Mouse (Mus musculus): ENCODE data around the gene Dscaml1. TPM values are rescaled to one million over a fixed set of nuclear protein-coding genes. Genes with fewer than 3 reads are reported as not detected.

The Dscaml1 gene
- polyA plus RNA-seq, 1 experiment from 2014 or later = 0.23 TPM

GRCm38 (mm10) chr9:45798467-45799164 lies 372.2 kb downstream of the Dscaml1 start:
- Histone ChIP-seq H3K27ac (replicated peaks) (peak overlapping the region; percentile 58), H3K4me1 (peaks cover 15% of the 10 kb centered on the region), H3K9me3 (replicated peaks) (no peaks in the 10 kb centered on the region), H3K36me3 (peaks cover 41% of the 10 kb centered on the region), H3K27me3 (ENCODE audit: low read depth, poor library complexity, severe bottlenecking) (no peaks in the 10 kb centered on the region), H3K4me3 (no peak overlapping the region)
- WGBS = 16% methylated on average over 13 of the region's 13 CpGs
- DNase-seq (ENCODE audit: low spot score) = peak; percentile 64

GRCm38 (mm10) chr9:45799402-45799801 lies 373.0 kb downstream of the Dscaml1 start:
- Histone ChIP-seq H3K36me3 (peaks cover 41% of the 10 kb centered on the region), H3K4me3 (no peak overlapping the region), H3K4me1 (peaks cover 18% of the 10 kb centered on the region), H3K9me3 (replicated peaks) (no peaks in the 10 kb centered on the region), H3K27ac (replicated peaks) (no peak overlapping the region), H3K27me3 (ENCODE audit: low read depth, poor library complexity, severe bottlenecking) (no peaks in the 10 kb centered on the region)
- WGBS = 86% methylated on average over 8 of the region's 8 CpGs
- no peak for DNase-seq (ENCODE audit: low spot score)

Other genes with a start within 250 kb of the Dscaml1 start
- not detected in 2 replicates for gene BC049352, start 244.6 kb upstream of the Dscaml1 start, polyA plus RNA-seq (2016; fragmentation: Nextera tagmentation; extraction: Ambion mirVana)
- not detected in 2 replicates for gene Tmprss4, start 222.5 kb upstream of the Dscaml1 start, polyA plus RNA-seq (2016; fragmentation: Nextera tagmentation; extraction: Ambion mirVana)
- 0.62 and 0.89 TPM in 2 replicates for gene Il10ra, start 157.5 kb upstream of the Dscaml1 start, polyA plus RNA-seq (2016; fragmentation: Nextera tagmentation; extraction: Ambion mirVana)
- 0.05 TPM in 1 of 2 replicates, not detected in the other for gene Tmprss13, start 107.5 kb upstream of the Dscaml1 start, polyA plus RNA-seq (2016; fragmentation: Nextera tagmentation; extraction: Ambion mirVana)
- 164 and 189 TPM in 2 replicates for gene Fxyd6, start 56.4 kb upstream of the Dscaml1 start, polyA plus RNA-seq (2016; fragmentation: Nextera tagmentation; extraction: Ambion mirVana)
- 0.83 and 1.8 TPM in 2 replicates for gene Fxyd2, start 27.0 kb upstream of the Dscaml1 start, polyA plus RNA-seq (2016; fragmentation: Nextera tagmentation; extraction: Ambion mirVana)

Data from midbrain, embryonic 10.5 days (tissue).